Mouse (Mus musculus) midbrain, embryonic 11.5 days (tissue): ENCODE results near the gene Ank. TPM values are rescaled to one million over a fixed set of nuclear protein-coding genes. Genes with fewer than 3 reads are reported as not detected.
"Not testable (repeated sequence)": the region's sequence is repeated elsewhere in the genome, so short reads cannot be mapped to it uniquely, and the experiment has no call there.

Experiments
- ATAC-seq: fragments of 200-750 bp; cut with Nextera tagmentation; 2 replicates; pipeline ENCODE4 v1.8.0; 2017; ENCODE audit warnings: moderate TSS enrichment, moderate library complexity; ENCODE audit not compliant: low FRiP score
- DNase-seq: peaks from one replicate; pipeline ENCODE4 v3.0.0; 2015; ENCODE audit warnings: low spot score; ENCODE audit errors: missing footprints
- H3K27ac ChIP-seq: fragments of 300-500 bp; sonication (generic); 2 replicates; pipeline ENCODE4 v1.5.1; 2014; ENCODE audit warnings: low read depth, low read length
- H3K27me3 ChIP-seq: fragments of 300-500 bp; sonication (generic); 2 replicates; pipeline ENCODE4 v1.6.1; 2014; ENCODE audit warnings: mild to moderate bottlenecking, low read length, moderate library complexity, mixed read lengths; ENCODE audit not compliant: control insufficient read depth, insufficient read depth
- H3K36me3 ChIP-seq: fragments of 300-500 bp; sonication (generic); 2 replicates; pipeline ENCODE4 v1.6.1; 2014; ENCODE audit warnings: mild to moderate bottlenecking, low read length, moderate library complexity, mixed read lengths; ENCODE audit not compliant: control insufficient read depth, insufficient read depth
- H3K4me1 ChIP-seq: fragments of 300-500 bp; sonication (generic); 2 replicates; pipeline ENCODE4 v1.6.1; 2014; ENCODE audit warnings: low read length; ENCODE audit not compliant: control insufficient read depth, insufficient read depth
- H3K4me2 ChIP-seq: fragments of 300-500 bp; sonication (generic); 2 replicates; pipeline ENCODE4 v1.6.1; 2014; ENCODE audit warnings: mild to moderate bottlenecking, moderate library complexity
- H3K4me3 ChIP-seq: fragments of 300-500 bp; sonication (generic); 2 replicates; pipeline ENCODE4 v1.5.1; 2014; ENCODE audit warnings: low read depth, low read length
- H3K9ac ChIP-seq: fragments of 300-500 bp; sonication (generic); 2 replicates; pipeline ENCODE4 v1.6.1; 2014; ENCODE audit warnings: low read length
- H3K9me3 ChIP-seq: fragments of 300-500 bp; sonication (generic); 2 replicates; pipeline ENCODE4 v1.6.1; 2016; ENCODE audit warnings: low read length; ENCODE audit not compliant: control insufficient read depth
- WGBS: fragments of 180-500 bp; shearing (Covaris S2); extraction: QIAGEN DNeasy Blood & Tissue Kit; methylation state at CpG from one replicate; pipeline ENCODE4 v1.1.7; 2014; 5-methylcytosine and 5-hydroxymethylcytosine counted together
- polyA plus RNA-seq: library from polyadenylated mRNA; unstranded; fragments of >200 nt; fragmentation: Nextera tagmentation; extraction: Ambion mirVana; gene quantifications from 2 replicates; pipeline ENCODE4 v1.2.1, GENCODE M21; 2014

Ank gene
- polyA plus RNA-seq, 1 experiment from 2014 or later: 8.6 TPM

GRCm38 (mm10) chr15:27441053-27441452, 25.4 kb upstream of the Ank start:
- DNase-seq (no peak), ATAC-seq (no peak)
- Histone ChIP-seq H3K4me3 (no peak overlapping the region), H3K9me3 (no peaks in the 10 kb centered on the region), H3K9ac (no peak overlapping the region), H3K36me3 (no peaks in the 10 kb centered on the region), H3K27me3 (no peaks in the 10 kb centered on the region), H3K4me2 (no peak overlapping the region), H3K27ac (no peak overlapping the region), H3K4me1 (no peaks in the 10 kb centered on the region)
- WGBS: 94% methylated on average over 6 of the region's 7 CpGs

DNA sequence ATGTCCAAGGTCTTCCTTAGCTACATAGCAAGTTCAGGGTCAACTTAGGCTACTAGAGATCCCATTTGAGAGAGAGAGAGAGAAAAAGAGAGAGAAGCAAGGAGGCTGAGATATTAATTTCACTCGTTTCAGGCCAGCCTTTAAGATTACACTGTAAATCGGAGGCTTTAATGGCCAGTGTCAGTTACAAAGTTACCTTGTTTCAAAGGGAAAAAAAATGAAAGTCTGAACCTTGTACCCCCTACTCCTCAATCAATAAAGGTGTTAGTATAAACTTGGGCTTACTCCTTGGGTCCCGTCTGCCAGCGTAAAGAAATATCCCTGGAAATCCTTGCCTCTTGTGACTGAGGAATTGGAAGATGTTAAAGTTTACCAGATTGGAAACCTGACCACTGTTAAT, 24.9 kb upstream of the Ank start:
- 91% methylated on average over 4 of the region's 4 CpGs for WGBS
- Histone ChIP-seq H3K27ac (no peak overlapping the region), H3K4me3 (no peak overlapping the region), H3K4me1 (no peaks in the 10 kb centered on the region), H3K27me3 (no peaks in the 10 kb centered on the region), H3K9ac (no peak overlapping the region), H3K9me3 (no peaks in the 10 kb centered on the region), H3K4me2 (no peak overlapping the region), H3K36me3 (no peaks in the 10 kb centered on the region)
- no peak for ATAC-seq
- no peak for DNase-seq

GRCm38 (mm10) chr15:27441951-27442350, 24.5 kb upstream of the Ank start:
- no peak for DNase-seq
- ATAC-seq: no peak
- Histone ChIP-seq H3K9ac (no peak overlapping the region), H3K27ac (no peak overlapping the region), H3K27me3 (no peaks in the 10 kb centered on the region), H3K4me1 (no peaks in the 10 kb centered on the region), H3K9me3 (no peaks in the 10 kb centered on the region), H3K4me3 (no peak overlapping the region), H3K36me3 (no peaks in the 10 kb centered on the region), H3K4me2 (no peak overlapping the region)
- WGBS: 82% methylated on average over 5 of the region's 5 CpGs

DNA sequence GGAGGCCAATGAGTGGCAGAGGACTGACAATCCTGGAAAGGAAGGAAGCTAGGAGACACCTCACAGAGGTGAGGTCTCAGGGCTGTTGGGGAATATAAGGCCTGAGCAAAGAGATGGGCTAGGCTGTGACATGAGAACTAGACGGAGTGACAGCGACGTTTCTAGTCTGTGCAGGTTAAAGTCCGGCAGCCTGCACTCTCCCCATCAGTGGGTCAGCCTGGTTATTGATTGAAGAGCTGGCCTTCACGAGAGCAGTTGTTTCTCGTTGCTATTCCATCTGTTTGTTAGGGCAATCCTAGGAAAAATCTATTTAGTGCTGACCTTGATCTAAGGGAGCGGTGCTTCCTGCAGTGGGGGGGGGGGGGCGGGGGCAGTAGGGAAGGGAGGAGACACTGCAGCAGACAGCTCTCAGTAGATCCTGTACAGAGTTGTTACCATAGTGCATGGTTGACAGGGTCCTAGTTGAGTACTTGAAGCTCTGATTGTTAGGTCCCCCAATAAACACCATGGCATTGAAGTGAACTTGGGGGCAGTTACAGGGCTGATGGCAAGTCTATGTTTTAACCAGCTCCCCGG, 21.6 kb upstream of the Ank start:
- Histone ChIP-seq H3K4me1 (no peaks in the 10 kb centered on the region), H3K4me2 (no peak overlapping the region), H3K9ac (no peak overlapping the region), H3K27me3 (no peaks in the 10 kb centered on the region), H3K27ac (no peak overlapping the region), H3K36me3 (no peaks in the 10 kb centered on the region), H3K4me3 (no peak overlapping the region), H3K9me3 (no peaks in the 10 kb centered on the region)
- 89% methylated on average over 9 of the region's 9 CpGs for WGBS
- no peak for ATAC-seq
- DNase-seq: no peak

DNA sequence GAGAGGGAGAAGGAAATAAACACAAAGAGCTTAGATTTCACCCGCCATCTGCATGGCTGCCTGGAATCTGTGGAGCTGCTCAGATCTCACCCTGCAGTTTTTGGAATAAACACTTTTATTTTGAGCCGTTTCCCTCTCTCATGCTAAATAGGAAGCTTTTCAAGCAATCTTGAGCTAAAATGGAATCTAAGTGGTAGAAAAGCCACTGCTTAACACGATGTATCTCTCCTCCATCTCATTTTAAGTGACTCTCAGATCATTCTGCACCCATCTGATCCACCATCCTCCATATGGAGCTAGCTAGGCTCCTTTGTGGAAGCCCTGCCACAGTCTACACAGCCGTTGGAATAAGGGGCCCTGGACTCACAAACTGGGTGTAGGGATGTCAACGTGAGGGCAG, 15.8 kb upstream of the Ank start:
- DNase-seq (no peak), ATAC-seq (no peak)
- no peaks in the 10 kb centered on the region for H3K36me3 ChIP-seq

DNA sequence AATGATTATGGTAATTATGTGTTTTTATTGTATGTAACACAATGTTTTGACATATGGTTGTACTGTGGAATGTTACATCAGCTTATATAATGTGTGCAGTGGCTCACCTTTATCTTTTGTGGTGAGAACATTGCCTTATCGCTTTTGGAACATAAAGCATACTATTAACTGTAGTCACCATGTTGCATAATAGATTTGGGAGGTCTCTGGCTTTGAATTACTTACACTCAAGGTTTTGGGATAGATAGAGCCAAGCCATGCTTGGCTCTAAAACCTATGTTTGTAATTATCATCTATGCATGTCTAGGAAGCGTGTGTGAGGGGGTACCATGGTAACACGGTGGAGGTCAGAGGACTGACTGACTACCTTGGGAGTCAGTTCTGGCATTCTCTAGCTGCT, 14.7 kb upstream of the Ank start:
- no peak overlapping the region for H3K4me2 ChIP-seq
- no peaks in the 10 kb centered on the region for H3K27me3 ChIP-seq
- ATAC-seq (no peak), DNase-seq (no peak)
- no peaks in the 10 kb centered on the region for H3K4me1 ChIP-seq
- H3K4me3 ChIP-seq: no peak overlapping the region
- 86% methylated on average over 3 of the region's 3 CpGs for WGBS
- H3K9me3 ChIP-seq: no peaks in the 10 kb centered on the region
- H3K27ac ChIP-seq: no peak overlapping the region
- no peaks in the 10 kb centered on the region for H3K36me3 ChIP-seq
- H3K9ac ChIP-seq: no peak overlapping the region

More for the DNA sequence above, 15.8 kb upstream of the Ank start:
- H3K4me3 ChIP-seq: no peak overlapping the region
- no peaks in the 10 kb centered on the region for H3K4me1 ChIP-seq
- H3K27ac ChIP-seq: no peak overlapping the region
- no peaks in the 10 kb centered on the region for H3K9me3 ChIP-seq
- no peak overlapping the region for H3K4me2 ChIP-seq
- no peak overlapping the region for H3K9ac ChIP-seq
- WGBS: 77% methylated on average over 5 of the region's 5 CpGs
- no peaks in the 10 kb centered on the region for H3K27me3 ChIP-seq

DNA sequence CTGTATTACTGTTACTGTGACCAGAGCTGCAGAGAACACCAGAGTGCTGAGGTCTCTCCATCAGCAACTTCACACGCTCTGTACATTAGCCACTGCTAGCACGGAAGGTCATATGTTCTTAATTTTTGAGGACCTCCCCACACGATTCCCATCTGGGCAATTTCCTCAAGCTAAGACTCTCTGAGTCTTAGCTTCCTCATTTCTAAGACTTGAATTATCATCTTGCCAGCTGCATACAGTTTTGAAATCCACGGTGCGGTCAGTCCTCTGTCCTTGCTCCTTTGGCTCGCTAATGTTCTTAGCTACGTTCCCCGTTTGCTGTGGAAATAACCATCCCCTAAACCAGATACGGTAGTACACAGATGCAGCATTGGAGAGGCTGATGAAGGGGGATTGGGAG, 14.0 kb upstream of the Ank start:
- 82% methylated on average over 9 of the region's 9 CpGs for WGBS
- no peaks in the 10 kb centered on the region for H3K9me3 ChIP-seq
- no peaks in the 10 kb centered on the region for H3K4me1 ChIP-seq
- DNase-seq (no peak), ATAC-seq (no peak)
- H3K27me3 ChIP-seq: no peaks in the 10 kb centered on the region
- H3K36me3 ChIP-seq: no peaks in the 10 kb centered on the region
- H3K9ac ChIP-seq: no peak overlapping the region
- H3K27ac ChIP-seq: no peak overlapping the region
- H3K4me2 ChIP-seq: no peak overlapping the region
- H3K4me3 ChIP-seq: no peak overlapping the region

DNA sequence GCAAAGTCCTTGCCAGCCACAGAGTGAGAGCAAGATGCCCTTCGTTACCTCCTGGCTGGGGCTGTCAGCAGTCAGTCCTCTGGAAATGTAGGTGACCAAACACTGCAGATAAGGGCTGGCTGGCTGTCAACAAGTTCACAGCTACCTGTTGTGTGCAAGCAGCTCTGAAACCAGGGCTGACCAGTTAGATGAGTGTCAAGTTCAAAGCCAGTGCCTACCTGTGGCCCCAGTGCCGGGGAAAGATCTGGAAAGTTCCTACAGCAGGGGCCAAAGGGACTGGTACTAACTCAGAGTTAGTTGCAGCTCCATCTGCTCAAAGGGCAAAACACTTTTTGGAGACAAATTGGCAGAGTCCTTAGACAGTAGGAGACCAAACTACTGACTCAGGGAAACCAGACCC, 9.5 kb upstream of the Ank start:
- no peaks in the 10 kb centered on the region for H3K4me1 ChIP-seq
- H3K4me2 ChIP-seq: no peak overlapping the region
- no peak for ATAC-seq
- no peak for DNase-seq
- H3K9ac ChIP-seq: no peak overlapping the region
- no peak overlapping the region for H3K27ac ChIP-seq
- H3K36me3 ChIP-seq: no peaks in the 10 kb centered on the region
- H3K4me3 ChIP-seq: no peak overlapping the region
- no peaks in the 10 kb centered on the region for H3K27me3 ChIP-seq
- no peaks in the 10 kb centered on the region for H3K9me3 ChIP-seq
- WGBS: 84% methylated on average over 2 of the region's 2 CpGs

- DNase-seq, H3K36me3 ChIP-seq, H3K27me3 ChIP-seq, H3K9ac ChIP-seq, H3K9me3 ChIP-seq, H3K4me2 ChIP-seq, ATAC-seq, H3K4me3 ChIP-seq, H3K27ac ChIP-seq, H3K4me1 ChIP-seq: not testable (repeated sequence)
- WGBS: 62% methylated on average over 14 of the region's 14 CpGs
These were observed 6.7 kb upstream of the Ank start for GRCm38 (mm10) chr15:27459781-27460180.
